Mouse (Mus musculus): ENCODE results near the gene Wdfy2.
A peak's percentile ranks its signal among the peaks of the same experiment; 100 is the strongest.

DNA sequence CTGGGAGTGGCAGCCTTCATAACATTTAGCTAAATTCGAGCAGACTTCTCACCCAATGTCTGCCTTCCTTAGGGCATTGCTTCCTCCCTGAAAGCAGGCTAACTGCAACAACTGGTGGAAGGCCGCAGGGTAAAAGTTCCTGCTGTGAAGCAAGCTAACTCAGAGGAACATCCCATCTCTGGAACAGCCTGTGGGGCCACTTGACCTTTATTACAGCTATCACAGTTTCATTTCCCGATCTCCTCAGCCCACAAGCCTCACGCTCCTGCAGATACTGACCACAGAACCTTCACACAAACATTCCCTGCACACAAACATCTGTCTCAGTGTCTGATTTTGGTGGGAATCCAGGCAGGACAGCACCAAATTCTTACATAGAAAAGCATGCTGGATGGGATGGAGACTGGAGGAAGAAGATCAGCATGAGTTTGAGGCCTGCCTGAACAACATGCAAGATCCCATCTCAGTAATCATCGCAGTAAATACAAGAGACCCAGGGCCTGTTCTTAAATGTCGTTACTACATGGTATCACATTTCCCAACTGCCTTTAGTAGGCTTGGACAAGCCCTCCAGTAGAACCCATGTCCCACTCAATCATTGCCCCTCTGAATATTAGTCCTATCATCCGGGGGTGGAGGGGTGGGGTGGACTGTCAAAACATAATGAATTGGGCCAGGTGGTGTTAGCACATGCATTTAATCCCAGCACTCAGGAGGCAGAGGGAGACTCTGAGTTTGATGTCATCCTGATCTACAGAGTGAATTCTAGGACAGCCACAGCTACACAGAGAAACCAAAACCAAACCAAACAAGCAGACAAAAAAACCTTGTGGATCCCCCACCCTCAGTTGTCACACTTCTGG lies 28.6 kb upstream of the Wdfy2 start:
- TF ChIP-seq POLR2A (IDR thresholded peaks at IDR 0.05; ENCODE audit: insufficient read length, low read depth) = no peak
- TF ChIP-seq TCF12 (IDR thresholded peaks at IDR 0.05; ENCODE audit: insufficient read depth, poor library complexity, severe bottlenecking) = peak; percentile 27
- TF ChIP-seq POLR2AphosphoS2 (IDR thresholded peaks at IDR 0.05; ENCODE audit: insufficient read length, low read depth) = no peak
- TF ChIP-seq CEBPB (IDR thresholded peaks at IDR 0.05; ENCODE audit: insufficient read depth, poor library complexity, severe bottlenecking) = no peak
- TF ChIP-seq SRF (IDR thresholded peaks at IDR 0.05; ENCODE audit: control insufficient read depth, insufficient read length, low read depth) = no peak
- TF ChIP-seq MAX (IDR thresholded peaks at IDR 0.05; ENCODE audit: low read depth) = peak; percentile 44
- TF ChIP-seq USF1 (IDR thresholded peaks at IDR 0.05; ENCODE audit: low read depth) = no peak
- TF ChIP-seq MYOG (IDR thresholded peaks at IDR 0.05; ENCODE audit: control insufficient read depth in 1 of 3, insufficient read depth in 1 of 3, insufficient read length in 2 of 3, low read depth in 2 of 3) = peak in 1 of 3 experiments; percentile 9

Data from myocyte (in vitro differentiated cells).